Mouse (Mus musculus): Measurements from ENCODE around the gene Hist2h2ac. TPM values are rescaled to one million over a fixed set of nuclear protein-coding genes. Genes with fewer than 3 reads are reported as not detected.
A peak's percentile ranks its signal among the peaks of the same experiment; 100 is the strongest.

Gene Hist2h2ac
- polyA plus RNA-seq, 1 experiment: 28.7 TPM

- under 1% methylated on average over 58 of the region's 58 CpGs for whole genome bisulfite sequencing
- peaks cover 41% of the 10 kb centered on the region for H3K36me3 ChIP-seq (ENCODE audit: control insufficient read depth, insufficient read depth, low read length)
- peak; percentile 97 for TF ChIP-seq POLR2A (IDR thresholded peaks at IDR 0.05; ENCODE audit: low read depth, low read length)
- no peak for TF ChIP-seq CTCF (IDR thresholded peaks at IDR 0.05; ENCODE audit: extremely low read depth, insufficient read length, insufficient replicate concordance, low read depth, low read length)
- no peaks in the 10 kb centered on the region for H3K27me3 ChIP-seq (ENCODE audit: control insufficient read depth, insufficient read depth, low read length)
- peaks cover 10% of the 10 kb centered on the region; the same call in 1 of the 2 replicates for H3K4me1 ChIP-seq (ENCODE audit: control insufficient read depth, insufficient read depth, insufficient read length, low read length)
- H3K27ac ChIP-seq (ENCODE audit: insufficient read depth, low read depth, low read length): peak within 1 kb of the TSS; percentile 99
- peak within 1 kb of the TSS; percentile 98 for H3K4me3 ChIP-seq (ENCODE audit: low read depth, low read length)
These were observed 48.2 kb downstream of the Hist2h2ac start, which contains the start of gene Sf3b4 for GRCm38 (mm10) chr3:96172197-96173178. Gene Sf3b4 (plus strand): TSS chr3:96172332.

GRCm38 (mm10) chr3:96171583-96172196 lies 49.0 kb downstream of the Hist2h2ac start:
- WGBS: 8% methylated on average over 18 of the region's 18 CpGs
- Histone ChIP-seq H3K36me3 (ENCODE audit: control insufficient read depth, insufficient read depth, low read length) (peaks cover 38% of the 10 kb centered on the region), H3K4me1 (ENCODE audit: control insufficient read depth, insufficient read depth, insufficient read length, low read length) (peaks cover 10% of the 10 kb centered on the region; the same call in 1 of the 2 replicates), H3K27me3 (ENCODE audit: control insufficient read depth, insufficient read depth, low read length) (no peaks in the 10 kb centered on the region), H3K27ac (ENCODE audit: insufficient read depth, low read depth, low read length) (peak overlapping the region; percentile 99), H3K4me3 (ENCODE audit: low read depth, low read length) (peak overlapping the region; percentile 98)
- no peak for TF ChIP-seq CTCF (IDR thresholded peaks at IDR 0.05; ENCODE audit: extremely low read depth, insufficient read length, insufficient replicate concordance, low read depth, low read length)
- TF ChIP-seq POLR2A (IDR thresholded peaks at IDR 0.05; ENCODE audit: low read depth, low read length): no peak

GRCm38 (mm10) chr3:96170976-96171545 lies 49.6 kb downstream of the Hist2h2ac start:
- H3K4me3 ChIP-seq (ENCODE audit: low read depth, low read length): no peak overlapping the region
- peaks cover 10% of the 10 kb centered on the region; the same call in 1 of the 2 replicates for H3K4me1 ChIP-seq (ENCODE audit: control insufficient read depth, insufficient read depth, insufficient read length, low read length)
- TF ChIP-seq CTCF (IDR thresholded peaks at IDR 0.05; ENCODE audit: extremely low read depth, insufficient read length, insufficient replicate concordance, low read depth, low read length): no peak; the same call in 1 of the 2 replicates
- no peak for TF ChIP-seq POLR2A (IDR thresholded peaks at IDR 0.05; ENCODE audit: low read depth, low read length)
- H3K27ac ChIP-seq (ENCODE audit: insufficient read depth, low read depth, low read length): peak overlapping the region; percentile 99; the same call in 1 of the 2 replicates
- H3K27me3 ChIP-seq (ENCODE audit: control insufficient read depth, insufficient read depth, low read length): no peaks in the 10 kb centered on the region
- peaks cover 34% of the 10 kb centered on the region for H3K36me3 ChIP-seq (ENCODE audit: control insufficient read depth, insufficient read depth, low read length)
- WGBS: 58% methylated on average over 10 of the region's 10 CpGs

Other genes starting within 250 kb of the Hist2h2ac start
- 10.8 and 31.3 TPM in 2 replicates for gene Plekho1, start 224.9 kb downstream of the Hist2h2ac start, polyA plus RNA-seq (2012; rRNA removed)
- gene Vps45, start 162.4 kb downstream of the Hist2h2ac start, polyA plus RNA-seq (2012; rRNA removed): 0.99 and 2.5 TPM in 2 replicates
- gene Otud7b, start 116.4 kb downstream of the Hist2h2ac start, polyA plus RNA-seq (2012; rRNA removed): 13.7 and 23.6 TPM in 2 replicates
- 5.0 and 64.6 TPM in 2 replicates for gene Mtmr11, start 58.9 kb downstream of the Hist2h2ac start, polyA plus RNA-seq (2012; rRNA removed)
- gene Sf3b4, start 48.5 kb downstream of the Hist2h2ac start, polyA plus RNA-seq (2012; rRNA removed): 42.2 and 73.2 TPM in 2 replicates
- gene Sv2a, start 39.7 kb downstream of the Hist2h2ac start, polyA plus RNA-seq (2012; rRNA removed): 0.85 and 1.4 TPM in 2 replicates
- gene Bola1, start 1.2 kb downstream of the Hist2h2ac start, polyA plus RNA-seq (2012; rRNA removed): 62.0 and 66.0 TPM in 2 replicates
- 3.4 and 9.2 TPM in 2 replicates for gene Hist2h2ab, start 1.0 kb downstream of the Hist2h2ac start, polyA plus RNA-seq (2012; rRNA removed)
- gene Hist2h2be, start 239 bp upstream of the Hist2h2ac start, polyA plus RNA-seq (2012; rRNA removed): 0.96 and 1.4 TPM in 2 replicates
- gene Hist2h3c2, start 18.2 kb upstream of the Hist2h2ac start, polyA plus RNA-seq (2012; rRNA removed): 59.1 and 109 TPM in 2 replicates
- gene Hist2h2aa2, start 19.4 kb upstream of the Hist2h2ac start, polyA plus RNA-seq (2012; rRNA removed): 248 and 339 TPM in 2 replicates
- gene Hist2h2aa1, start 24.6 kb upstream of the Hist2h2ac start, polyA plus RNA-seq (2012; rRNA removed): 485 and 622 TPM in 2 replicates
- not detected in 2 replicates for gene Hist2h3c1, start 25.8 kb upstream of the Hist2h2ac start, polyA plus RNA-seq (2012; rRNA removed)
- 4.2 and 6.3 TPM in 2 replicates for gene Hist2h4, start 42.4 kb upstream of the Hist2h2ac start, polyA plus RNA-seq (2012; rRNA removed)
- 77.4 and 102 TPM in 2 replicates for gene Hist2h3b, start 47.8 kb upstream of the Hist2h2ac start, polyA plus RNA-seq (2012; rRNA removed)
- 8.4 and 8.7 TPM in 2 replicates for gene Hist2h2bb, start 48.9 kb upstream of the Hist2h2ac start, polyA plus RNA-seq (2012; rRNA removed)
- 1.8 and 2.4 TPM in 2 replicates for gene Fcgr1, start 73.1 kb upstream of the Hist2h2ac start, polyA plus RNA-seq (2012; rRNA removed)
- not detected in 2 replicates for gene BC107364, start 231.4 kb upstream of the Hist2h2ac start, polyA plus RNA-seq (2012; rRNA removed)